Comparison of ENCODE assay signal across 8 mouse cellular contexts in genomic region chr19:53902739-53903487, GRCm38 (mm10). TPM values are rescaled to one million over a fixed set of nuclear protein-coding genes. Genes with fewer than 3 reads are reported as not detected.
DNase-seq lines count a peak whose midpoint lies in the region; ATAC-seq and TF ChIP-seq lines count a peak whose summit lies in the region.

No protein-coding gene starts in this region.

- no peaks in the 10 kb centered on the region for H3K27me3 ChIP-seq in ES-Bruce4 (ENCODE audit: control insufficient read depth, insufficient read depth, low read length, poor library complexity, severe bottlenecking)
- H3K27me3 ChIP-seq in forebrain, embryonic 14.5 days (replicated peaks; ENCODE audit: control insufficient read depth, insufficient read depth, low read length) = no peaks in the 10 kb centered on the region

- H3K4me3 ChIP-seq in ES-Bruce4 (ENCODE audit: low read depth, low read length) = peak overlapping the region; percentile 89
- peak overlapping the region; percentile 95 for H3K4me3 ChIP-seq in forebrain, embryonic 14.5 days (ENCODE audit: low read depth, low read length)
- H3K4me3 ChIP-seq in lung, adult 2 months (replicated peaks; ENCODE audit: extremely low read depth, low read depth, low read length) = peak overlapping the region; percentile 86

- intact Hi-C loops in heart, postnatal 25 days (cut with DNase I) = no loop called here

- no peaks in the 10 kb centered on the region for H3K36me3 ChIP-seq in ES-Bruce4 (ENCODE audit: control insufficient read depth, insufficient read depth, low read length, poor library complexity, severe bottlenecking)
- H3K36me3 ChIP-seq in forebrain, embryonic 14.5 days (ENCODE audit: control insufficient read depth, insufficient read depth, low read length) = 0 out of 2 replicates have a peak, but pooled peaks cover under 1% of the 10 kb centered on the region

- peak; percentile 98 for ATAC-seq in cerebellum, adult (ENCODE audit: insufficient number of reproducible peaks, low FRiP score, low TSS enrichment)
- peak; percentile 99 for ATAC-seq in forebrain, embryonic 14.5 days
- peak; percentile 90 for ATAC-seq in neutrophil, adult 5-6 weeks (ENCODE audit: extremely low read depth, insufficient number of reproducible peaks, low FRiP score, poor library complexity, severe bottlenecking)

- peak overlapping the region; percentile 70 for H3K4me2 ChIP-seq in forebrain, embryonic 14.5 days (ENCODE audit: low read length)

- DNase-seq in forebrain, embryonic 14.5 days (ENCODE audit: low spot score) = peak; percentile 99
- peak; percentile 94 for DNase-seq in heart, postnatal 25 days (ENCODE audit: low spot score)
- peak; percentile 92 to 97 for DNase-seq in layer of hippocampus, adult 18-20 months (ENCODE audit: low spot score in 2 of 2)
- DNase-seq in lung, adult 2 months = peak; percentile 88
- DNase-seq in thymus, adult 18-20 months = peak; percentile 97

- WGBS in forebrain, embryonic 14.5 days = under 1% methylated on average over 57 of the region's 61 CpGs
- WGBS in lung, adult 2 months = 1% methylated on average over 61 of the region's 61 CpGs

- no peak overlapping the region for H3K27ac ChIP-seq in ES-Bruce4 (ENCODE audit: insufficient read depth, low read length)
- H3K27ac ChIP-seq in forebrain, embryonic 14.5 days (ENCODE audit: low read depth, low read length) = peak overlapping the region; percentile 91

- TF ChIP-seq EP300 in ES-Bruce4 (IDR thresholded peaks at IDR 0.05; ENCODE audit: insufficient read depth, low read depth, low read length) = no peak

- TF ChIP-seq POLR2A in ES-Bruce4 (IDR thresholded peaks at IDR 0.05; ENCODE audit: insufficient read depth, low read length) = no peak
- TF ChIP-seq POLR2A in lung, adult 2 months (IDR thresholded peaks at IDR 0.05; ENCODE audit: borderline replicate concordance, extremely low read depth, low read depth, low read length) = peak; percentile 66

- peak overlapping the region; percentile 83 for H3K9ac ChIP-seq in ES-Bruce4 (ENCODE audit: low read depth, poor library complexity, severe bottlenecking)
- H3K9ac ChIP-seq in forebrain, embryonic 14.5 days (ENCODE audit: low read length) = peak overlapping the region; percentile 92

- no peak for TF ChIP-seq CTCF in ES-Bruce4 (IDR thresholded peaks at IDR 0.05; ENCODE audit: low read depth, low read length)
- TF ChIP-seq CTCF in lung, adult 2 months (IDR thresholded peaks at IDR 0.05; ENCODE audit: insufficient read depth, low read length) = no peak

- no peaks in the 10 kb centered on the region for H3K4me1 ChIP-seq in ES-Bruce4 (ENCODE audit: control insufficient read depth, insufficient read depth, low read length)
- peaks cover 15% of the 10 kb centered on the region for H3K4me1 ChIP-seq in forebrain, embryonic 14.5 days (ENCODE audit: control insufficient read depth, insufficient read depth, low read length)
- H3K4me1 ChIP-seq in lung, adult 2 months (ENCODE audit: control insufficient read depth, insufficient read depth, low read length) = peaks cover 6% of the 10 kb centered on the region

- no peaks in the 10 kb centered on the region for H3K9me3 ChIP-seq in ES-Bruce4 (replicated peaks; ENCODE audit: control insufficient read depth, insufficient read depth, low read length, poor library complexity, severe bottlenecking)
- no peaks in the 10 kb centered on the region for H3K9me3 ChIP-seq in forebrain, embryonic 14.5 days (replicated peaks; ENCODE audit: control insufficient read depth, low read length)

RNA-seq across cellular contexts. Expression of gene Pdcd4, which starts 10.9 kb away (rescaled TPM):
- 71.8 and 78.8 TPM in 2 replicates for polyA plus RNA-seq in ES-Bruce4 (2011; ENCODE audit: insufficient read depth, insufficient read length, low read depth, missing spikeins)
- polyA plus RNA-seq in forebrain, embryonic 14.5 days (2014; fragmentation: Nextera tagmentation; extraction: Ambion mirVana) = 62.1 and 75.4 TPM in 2 replicates
- total RNA-seq in heart, postnatal 25 days (2021) = 10 to 100 TPM; 20.9 to 25.1 TPM
- total RNA-seq in layer of hippocampus, adult 18-20 months (2021) = 100 to 1,000 TPM; 118 to 123 TPM
- polyA plus RNA-seq in lung, adult 2 months (2012; rRNA removed) = 4.1 and 8.0 TPM in 2 replicates
- total RNA-seq in neutrophil, adult 5-6 weeks (2017) = 162 and 168 TPM in 2 replicates

RNA-seq across cellular contexts. Expression of gene Shoc2, which starts 41.2 kb away (rescaled TPM):
- 69.0 and 70.4 TPM in 2 replicates for polyA plus RNA-seq in ES-Bruce4 (2011; ENCODE audit: insufficient read depth, insufficient read length, low read depth, missing spikeins)
- polyA plus RNA-seq in forebrain, embryonic 14.5 days (2014; fragmentation: Nextera tagmentation; extraction: Ambion mirVana) = 49.6 and 61.1 TPM in 2 replicates
- 10 to 100 TPM; 27.6 to 30.5 TPM for total RNA-seq in heart, postnatal 25 days (2021)
- total RNA-seq in layer of hippocampus, adult 18-20 months (2021) = 10 to 100 TPM; 46.3 to 51.5 TPM
- polyA plus RNA-seq in lung, adult 2 months (2012; rRNA removed) = 10.4 and 18.5 TPM in 2 replicates
- total RNA-seq in neutrophil, adult 5-6 weeks (2017) = 70.9 and 75.4 TPM in 2 replicates

RNA-seq across cellular contexts. Expression of gene Bbip1, which starts 41.5 kb away (rescaled TPM):
- 43.2 and 44.5 TPM in 2 replicates for polyA plus RNA-seq in ES-Bruce4 (2011; ENCODE audit: insufficient read depth, insufficient read length, low read depth, missing spikeins)
- polyA plus RNA-seq in forebrain, embryonic 14.5 days (2014; fragmentation: Nextera tagmentation; extraction: Ambion mirVana) = 174 and 180 TPM in 2 replicates
- total RNA-seq in heart, postnatal 25 days (2021) = 10 to 100 TPM; 36.5 to 38.7 TPM
- total RNA-seq in layer of hippocampus, adult 18-20 months (2021) = 10 to 100 TPM; 46.4 to 49.1 TPM
- 4.9 and 6.9 TPM in 2 replicates for polyA plus RNA-seq in lung, adult 2 months (2012; rRNA removed)
- total RNA-seq in neutrophil, adult 5-6 weeks (2017) = 52.3 and 74.0 TPM in 2 replicates
